Mouse (Mus musculus) neural tube, embryonic 10.5 days (tissue): Measurements from ENCODE around the gene Tcp11l2.

ENCODE experiments used
- DNase-seq: peaks from one replicate; pipeline ENCODE4 v3.0.0-alpha.2; 2017; ENCODE audit warnings: low spot score; ENCODE audit errors: extremely low spot score

Gene Tcp11l2

DNA sequence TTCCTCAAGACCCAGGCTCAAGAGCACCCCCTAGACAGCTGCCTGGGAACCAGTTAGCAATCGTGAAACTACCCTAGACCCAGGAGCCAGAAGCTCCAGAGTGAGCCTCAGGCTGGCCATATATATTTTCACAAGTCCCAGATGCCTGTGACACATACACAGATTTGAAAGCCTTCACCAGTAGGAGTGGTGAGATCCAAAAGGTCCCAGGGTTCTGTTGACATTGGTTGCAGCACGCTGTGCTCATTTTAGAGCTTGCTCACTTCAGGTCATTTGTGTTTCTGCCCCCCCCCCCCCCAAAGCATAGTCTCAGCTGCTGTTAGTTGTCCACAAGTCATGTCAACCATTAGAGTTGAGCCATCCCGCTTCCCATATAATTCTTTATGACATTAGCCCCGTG lies 77.6 kb downstream of the Tcp11l2 start:
- no peak for DNase-seq

DNA sequence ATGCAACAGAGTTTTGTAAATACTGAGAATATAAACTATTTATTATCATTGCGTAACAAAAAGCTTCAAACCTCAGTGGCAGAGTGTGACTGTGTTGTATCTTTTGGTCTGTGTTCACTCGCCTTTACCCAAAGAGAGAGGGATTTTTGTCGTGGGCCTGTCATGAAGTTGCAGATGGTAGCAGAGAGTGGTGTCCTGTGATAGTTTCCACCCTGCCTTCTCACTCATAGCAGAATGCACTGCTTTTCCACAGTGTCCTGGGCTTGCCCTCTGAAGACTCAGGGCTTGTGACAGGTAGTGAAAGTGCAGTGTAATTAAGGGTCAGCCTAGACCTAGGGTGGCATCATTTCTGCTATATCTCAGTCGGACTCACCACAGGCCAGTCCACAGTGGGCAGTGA lies 78.3 kb downstream of the Tcp11l2 start:
- DNase-seq, result no peak

DNA sequence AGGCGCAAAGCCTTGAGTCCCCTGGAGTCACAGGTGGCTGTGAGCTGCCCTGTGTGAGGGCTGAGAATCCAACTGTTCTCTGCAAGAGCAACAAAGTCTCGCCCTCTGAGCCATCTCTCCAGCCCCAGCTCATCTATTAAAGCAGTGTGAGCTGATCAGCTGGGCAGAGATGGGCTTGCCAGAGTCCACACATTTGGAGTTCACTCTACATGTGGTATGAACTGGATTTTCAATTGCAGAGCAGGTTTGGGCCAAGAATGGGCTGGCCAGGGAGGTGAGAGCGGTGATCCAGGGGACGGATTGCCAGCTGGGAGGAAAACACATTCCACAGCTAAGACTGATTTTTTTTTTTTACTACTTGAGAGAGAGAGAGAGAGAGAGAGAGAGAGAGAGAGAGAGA lies 80.2 kb downstream of the Tcp11l2 start:
- no peak for DNase-seq

DNA sequence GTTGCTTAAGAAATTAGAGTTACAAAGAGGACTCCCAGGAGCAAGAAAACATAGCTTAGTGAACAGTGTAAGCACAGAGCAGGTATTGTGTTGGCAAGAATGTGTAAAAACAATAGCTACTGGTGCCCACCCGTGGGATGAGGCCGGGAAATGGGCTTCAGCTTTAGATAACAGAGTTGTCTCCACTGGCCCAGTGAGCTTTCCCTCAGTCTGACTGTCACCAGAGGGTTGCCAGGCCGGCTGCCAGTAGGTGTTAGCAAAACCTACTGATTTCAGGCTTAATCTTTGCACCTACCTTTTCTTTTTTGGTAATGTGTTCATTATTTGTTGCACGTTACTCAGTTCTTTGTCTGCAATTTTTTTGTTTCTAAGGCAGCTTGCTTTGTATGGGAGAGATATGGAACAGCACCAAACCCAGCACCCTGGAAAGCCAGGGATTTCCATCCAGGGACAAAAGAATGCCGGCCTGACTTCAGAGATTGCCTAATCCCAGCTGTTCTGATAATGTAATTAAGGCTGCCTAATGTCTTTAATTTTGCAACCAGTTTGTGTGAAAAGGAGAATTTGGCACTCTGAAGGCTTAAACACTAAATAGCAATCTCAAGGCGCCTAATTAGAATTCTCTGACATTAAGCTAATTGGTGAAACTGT lies 81.1 kb downstream of the Tcp11l2 start:
- DNase-seq, result no peak

DNA sequence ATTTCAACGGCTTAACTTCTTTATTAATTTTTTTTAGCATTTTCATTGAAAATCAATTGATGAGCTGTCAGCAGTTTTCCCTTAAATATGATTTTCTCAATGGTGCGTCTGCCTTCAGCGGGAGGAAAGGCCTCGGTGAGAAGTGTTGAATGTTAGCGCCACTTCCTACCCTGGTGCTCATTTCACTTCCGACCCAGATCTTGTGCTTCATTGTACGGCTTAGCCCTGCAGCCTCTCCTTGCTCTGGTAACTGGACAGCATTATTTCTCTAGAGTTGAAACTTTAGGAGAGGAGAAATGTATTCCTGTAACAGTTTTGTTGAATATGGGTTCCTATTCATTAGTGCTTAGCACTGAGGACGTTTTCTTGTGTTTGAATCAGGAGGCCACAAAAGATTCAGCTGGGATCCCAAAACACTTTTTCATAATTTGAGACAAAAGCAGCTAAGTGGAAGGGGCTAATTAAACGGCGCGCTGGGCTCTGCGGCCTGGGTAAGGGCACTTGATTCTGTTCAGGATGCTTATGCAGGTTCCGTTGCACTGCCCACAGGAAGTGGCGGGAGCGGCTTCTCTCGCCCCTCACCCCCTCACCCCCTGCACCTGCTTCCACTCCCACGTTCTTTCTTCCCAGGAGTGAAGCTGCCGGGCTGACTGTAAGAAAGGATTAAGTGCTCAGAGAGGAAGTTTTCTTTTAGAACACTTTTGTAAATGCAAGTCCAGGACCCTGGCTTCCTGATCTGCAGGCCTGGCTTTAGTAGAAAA lies 81.8 kb downstream of the Tcp11l2 start:
- DNase-seq, result no peak

DNA sequence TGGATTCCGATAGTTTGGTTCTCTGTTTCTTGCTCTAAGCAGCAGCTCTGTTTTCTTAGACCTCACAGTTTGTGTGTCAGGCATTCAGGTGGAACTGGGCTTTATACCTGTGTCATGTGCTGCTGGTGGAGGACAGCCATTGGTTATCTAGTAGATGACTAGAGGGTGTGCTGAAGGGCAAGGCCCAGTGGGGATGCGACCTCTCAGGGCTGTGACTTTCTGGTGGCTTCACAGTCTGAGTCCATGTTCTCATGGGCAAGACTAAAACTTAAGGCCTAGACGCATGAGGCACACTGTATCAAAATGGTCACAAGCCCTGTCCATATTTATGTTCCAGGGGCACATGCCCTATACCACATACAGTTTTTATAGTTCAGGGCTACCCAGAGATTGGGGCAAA lies 82.9 kb downstream of the Tcp11l2 start:
- no peak for DNase-seq

DNA sequence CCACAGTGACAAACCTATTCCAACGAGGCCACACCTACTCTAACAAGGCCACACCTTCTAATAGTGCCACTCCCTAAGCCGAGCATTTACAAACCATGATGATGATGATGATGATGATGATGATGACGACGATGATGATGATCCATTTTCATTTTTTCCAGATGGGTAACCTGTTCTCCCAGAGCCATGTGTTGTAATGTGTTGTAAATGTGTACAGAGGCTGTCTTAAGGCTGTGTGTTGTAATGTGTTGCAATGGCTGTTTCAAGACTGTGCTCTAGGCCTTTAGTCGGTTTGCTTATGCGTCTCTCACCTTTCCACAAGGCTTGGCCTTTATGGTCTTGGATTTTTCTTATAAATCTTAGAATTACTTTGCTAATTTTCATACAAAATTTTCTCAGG lies 85.7 kb downstream of the Tcp11l2 start:
- DNase-seq, result no peak
